Mouse (Mus musculus) spleen, adult 10 weeks (tissue): ENCODE data around the gene Gprc5b. TPM values are rescaled to one million over a fixed set of nuclear protein-coding genes. Genes with fewer than 3 reads are reported as not detected.

Source experiments
- polyA plus RNA-seq: library from polyadenylated mRNA; stranded (reverse); fragments of 350-450 nt; fragmentation: Illumina TruSeq; extraction: RNeasy Lipid Tissue Mini Kit (QIAGEN cat#74804); gene quantifications from one replicate; pipeline ENCODE4 v1.2.3, GENCODE M21; 2015; ENCODE audit warnings: low replicate concordance; ENCODE audit not compliant: insufficient read depth

The Gprc5b gene
- 7.2 TPM for polyA plus RNA-seq

GRCm38 (mm10) chr7:118995007-118995406 lies at the start of gene Gprc5b:
Gene Gprc5b (minus strand): TSS chr7:118995211.

Other genes with a start within 250 kb of the Gprc5b start
- 0.91 TPM for gene Iqck, start 139.5 kb downstream of the Gprc5b start, polyA plus RNA-seq
- gene Knop1, start 139.0 kb downstream of the Gprc5b start, polyA plus RNA-seq: 31.0 TPM
- gene Gpr139, start 189.4 kb upstream of the Gprc5b start, polyA plus RNA-seq: not detected